ENCODE assay signal across 8 mouse cellular contexts in genomic region chr14:87415808-87416721, GRCm38 (mm10). TPM values are rescaled to one million over a fixed set of nuclear protein-coding genes. Genes with fewer than 3 reads are reported as not detected.
DNase-seq lines count a peak whose midpoint lies in the region; ATAC-seq lines count a peak whose summit lies in the region.

Gene Tdrd3, plus strand, starts transcription at chr14:87416639.

- DNase-seq in B cell, adult 2 months = peak; percentile 87 to 89
- peak; percentile 98 for DNase-seq in brain, adult 2 months (ENCODE audit: low read depth, low spot score)
- peak; percentile 97 for DNase-seq in heart, embryonic 10.5 days (ENCODE audit: low spot score)
- peak; percentile 96 for DNase-seq in liver
- DNase-seq in spleen, postnatal 4 days (ENCODE audit: low spot score in 2 of 2) = peak; percentile 92 to 95

- peak within 1 kb of the TSS; percentile 72 for H3K4me2 ChIP-seq in kidney, embryonic 15.5 days

- peak within 1 kb of the TSS; percentile 79 for H3K4me3 ChIP-seq in heart, embryonic 10.5 days
- H3K4me3 ChIP-seq in kidney, embryonic 15.5 days (replicated peaks) = peak within 1 kb of the TSS; percentile 85

- H3K4me1 ChIP-seq in heart, embryonic 10.5 days = peaks cover 19% of the 10 kb centered on the region
- H3K4me1 ChIP-seq in kidney, embryonic 15.5 days = peaks cover 11% of the 10 kb centered on the region; the same call in 1 of the 2 replicates

- H3K9ac ChIP-seq in kidney, embryonic 15.5 days = peak within 1 kb of the TSS; percentile 91

- H3K27ac ChIP-seq in heart, embryonic 10.5 days = peak within 1 kb of the TSS; percentile 99
- peak within 1 kb of the TSS; percentile 100 for H3K27ac ChIP-seq in kidney, embryonic 15.5 days

- no peaks in the 10 kb centered on the region for H3K36me3 ChIP-seq in heart, embryonic 10.5 days
- no peaks in the 10 kb centered on the region for H3K36me3 ChIP-seq in kidney, embryonic 15.5 days

- ATAC-seq in erythroblast, adult 5-6 weeks (replicated peaks; ENCODE audit: low FRiP score, poor library complexity, severe bottlenecking) = peak; percentile 92
- ATAC-seq in kidney, embryonic 15.5 days (replicated peaks; ENCODE audit: low FRiP score) = peak; percentile 96
- peak; percentile 88 for ATAC-seq in monocyte, adult 5-6 weeks (replicated peaks; ENCODE audit: insufficient number of reproducible peaks, low FRiP score, low TSS enrichment, poor library complexity, severe bottlenecking)

- under 1% methylated on average over 85 of the region's 85 CpGs for WGBS in heart, embryonic 10.5 days
- under 1% methylated on average over 85 of the region's 85 CpGs for WGBS in kidney, embryonic 15.5 days

- H3K9me3 ChIP-seq in heart, embryonic 10.5 days = no peaks in the 10 kb centered on the region
- H3K9me3 ChIP-seq in kidney, embryonic 15.5 days (replicated peaks) = no peaks in the 10 kb centered on the region

- no peaks in the 10 kb centered on the region for H3K27me3 ChIP-seq in heart, embryonic 10.5 days (ENCODE audit: insufficient read depth, poor library complexity, severe bottlenecking)
- H3K27me3 ChIP-seq in kidney, embryonic 15.5 days = no peaks in the 10 kb centered on the region

RNA-seq across cellular contexts. Expression of gene Tdrd3, which starts in this region (rescaled TPM):
- 13.8 and 32.1 TPM in 2 replicates for total RNA-seq in erythroblast, adult 5-6 weeks (2015; ENCODE audit: low replicate concordance)
- 11.7 and 18.3 TPM in 2 replicates for total RNA-seq in erythroblast, adult 5-6 weeks (2017; ENCODE audit: low replicate concordance)
- polyA plus RNA-seq in heart, embryonic 10.5 days (2016; fragmentation: Nextera tagmentation; extraction: Ambion mirVana) = 19.7 and 21.8 TPM in 2 replicates
- 26.9 and 27.9 TPM in 2 replicates for polyA plus RNA-seq in kidney, embryonic 15.5 days (2015; fragmentation: Nextera tagmentation; extraction: Ambion mirVana)
- 11.8 to 25.0 TPM (median 22.1 TPM) in 3 replicates for total RNA-seq in monocyte, adult 5-6 weeks (2017)

Comparison
In these comparisons a context has a peak if more than half of its experiments do, and no peak if none do; other contexts are left out.
1. Peak in every context shown above with its lines: DNase-seq, ATAC-seq, H3K4me3 ChIP-seq and H3K27ac ChIP-seq.